Mouse (Mus musculus): ENCODE data around the gene Synrg. TPM values are rescaled to one million over a fixed set of nuclear protein-coding genes. Genes with fewer than 3 reads are reported as not detected.

The Synrg gene
- polyA plus RNA-seq, 1 experiment, result 24.5 TPM

- DNase-seq (ENCODE audit: low read depth), result no peak
These were observed 109.9 kb downstream of the Synrg start for GRCm38 (mm10) chr11:84073816-84074764.

GRCm38 (mm10) chr11:84077008-84077407, 112.8 kb downstream of the Synrg start:
- DNase-seq (ENCODE audit: low read depth), result no peak

- DNase-seq (ENCODE audit: low read depth), result no peak
These were observed 114.4 kb downstream of the Synrg start for GRCm38 (mm10) chr11:84078601-84079000.

GRCm38 (mm10) chr11:84079361-84079760, 115.1 kb downstream of the Synrg start:
- no peak for DNase-seq (ENCODE audit: low read depth)

GRCm38 (mm10) chr11:84079887-84080286, 115.7 kb downstream of the Synrg start:
- no peak for DNase-seq (ENCODE audit: low read depth)

GRCm38 (mm10) chr11:84080327-84080726, 116.1 kb downstream of the Synrg start:
- no peak for DNase-seq (ENCODE audit: low read depth)

- no peak for DNase-seq (ENCODE audit: low read depth)
These were observed 117.7 kb downstream of the Synrg start for GRCm38 (mm10) chr11:84081901-84082300.

GRCm38 (mm10) chr11:84090572-84090971, 126.3 kb downstream of the Synrg start:
- no peak for DNase-seq (ENCODE audit: low read depth)

Other genes with a start within 250 kb of the Synrg start
- 82.2 and 198 TPM in 2 replicates for gene Wfdc21, start 217.5 kb upstream of the Synrg start, polyA plus RNA-seq (2012; rRNA removed)
- 15.9 and 16.0 TPM in 2 replicates for gene Heatr6, start 210.7 kb upstream of the Synrg start, polyA plus RNA-seq (2012; rRNA removed)
- gene Hnf1b, start 114.4 kb upstream of the Synrg start, polyA plus RNA-seq (2012; rRNA removed), result 26.8 and 42.5 TPM in 2 replicates
- gene Ddx52, start 22.4 kb upstream of the Synrg start, polyA plus RNA-seq (2012; rRNA removed), result 6.2 and 7.5 TPM in 2 replicates
- 11.0 and 11.8 TPM in 2 replicates for gene Dusp14, start 104.8 kb downstream of the Synrg start, polyA plus RNA-seq (2012; rRNA removed)
- gene Tada2a, start 165.2 kb downstream of the Synrg start, polyA plus RNA-seq (2012; rRNA removed), result 8.6 and 9.0 TPM in 2 replicates
- gene Acaca, start 165.2 kb downstream of the Synrg start, polyA plus RNA-seq (2012; rRNA removed), result 91.0 and 121 TPM in 2 replicates
- 0.08 TPM in 1 of 2 replicates, not detected in the other for gene Gm11437, start 203.0 kb downstream of the Synrg start, polyA plus RNA-seq (2012; rRNA removed)

Measured in gonadal fat pad, adult 2 months (tissue).